Mouse (Mus musculus): Measurements from ENCODE around the gene Gtf2a1l. TPM values are rescaled to one million over a fixed set of nuclear protein-coding genes. Genes with fewer than 3 reads are reported as not detected.

Gtf2a1l gene
- polyA plus RNA-seq, 1 experiment = not detected

GRCm38 (mm10) chr17:88636587-88636986 lies 31.9 kb upstream of the Gtf2a1l start:
- H3K27me3 ChIP-seq (ENCODE audit: control insufficient read depth, insufficient read depth, insufficient read length) = no peaks in the 10 kb centered on the region
- peaks cover 11% of the 10 kb centered on the region for H3K36me3 ChIP-seq (ENCODE audit: control insufficient read depth, insufficient read depth)
- H3K4me3 ChIP-seq = no peak overlapping the region
- H3K4me2 ChIP-seq (ENCODE audit: low read depth) = no peak overlapping the region
- no peak overlapping the region for H3ac ChIP-seq (ENCODE audit: control insufficient read depth, insufficient read length)
- peaks cover 54% of the 10 kb centered on the region for H3K79me2 ChIP-seq (ENCODE audit: control insufficient read depth, insufficient read depth)
- TF ChIP-seq USF1 (IDR thresholded peaks at IDR 0.05; ENCODE audit: low read depth) = no peak
- TF ChIP-seq POLR2A (IDR thresholded peaks at IDR 0.05; ENCODE audit: insufficient read length, low read depth) = no peak
- TF ChIP-seq TCF3 (IDR thresholded peaks at IDR 0.05; ENCODE audit: insufficient read length, low read depth) = no peak
- no peak for TF ChIP-seq POLR2AphosphoS2 (IDR thresholded peaks at IDR 0.05; ENCODE audit: insufficient read length, low read depth)
- no peak for TF ChIP-seq MYOD1 (IDR thresholded peaks at IDR 0.05; ENCODE audit: control insufficient read depth in 1 of 3, insufficient read length in 2 of 3, low read depth in 2 of 3)
- no peak for TF ChIP-seq REST (IDR thresholded peaks at IDR 0.05; ENCODE audit: insufficient read depth, insufficient read length)
- no peak for TF ChIP-seq CEBPB (IDR thresholded peaks at IDR 0.05; ENCODE audit: insufficient read depth, poor library complexity, severe bottlenecking)
- TF ChIP-seq MAX (IDR thresholded peaks at IDR 0.05; ENCODE audit: low read depth) = no peak
- no peak for TF ChIP-seq TCF12 (IDR thresholded peaks at IDR 0.05; ENCODE audit: insufficient read depth, poor library complexity, severe bottlenecking)
- no peak for TF ChIP-seq MYOG (IDR thresholded peaks at IDR 0.05; ENCODE audit: control insufficient read depth in 1 of 3, insufficient read depth in 1 of 3, insufficient read length in 2 of 3, low read depth in 2 of 3)
- no peak for TF ChIP-seq E2F4 (IDR thresholded peaks at IDR 0.05; ENCODE audit: insufficient read depth)
- TF ChIP-seq SRF (IDR thresholded peaks at IDR 0.05; ENCODE audit: control insufficient read depth, insufficient read length, low read depth) = no peak

GRCm38 (mm10) chr17:88641012-88641411 lies 27.4 kb upstream of the Gtf2a1l start:
- H3K27me3 ChIP-seq (ENCODE audit: control insufficient read depth, insufficient read depth, insufficient read length) = no peaks in the 10 kb centered on the region
- peaks cover 11% of the 10 kb centered on the region for H3K36me3 ChIP-seq (ENCODE audit: control insufficient read depth, insufficient read depth)

GRCm38 (mm10) chr17:88641836-88642235 lies 26.6 kb upstream of the Gtf2a1l start:
- Histone ChIP-seq H3K27me3 (ENCODE audit: control insufficient read depth, insufficient read depth, insufficient read length) (no peaks in the 10 kb centered on the region), H3K4me3 (no peak overlapping the region), H3K79me2 (ENCODE audit: control insufficient read depth, insufficient read depth) (peaks cover 9% of the 10 kb centered on the region), H3K4me2 (ENCODE audit: low read depth) (no peak overlapping the region), H3K36me3 (ENCODE audit: control insufficient read depth, insufficient read depth) (peaks cover 11% of the 10 kb centered on the region), H3ac (ENCODE audit: control insufficient read depth, insufficient read length) (no peak overlapping the region)
- no peak for TF ChIP-seq POLR2A (IDR thresholded peaks at IDR 0.05; ENCODE audit: insufficient read length, low read depth)
- no peak for TF ChIP-seq TCF3 (IDR thresholded peaks at IDR 0.05; ENCODE audit: insufficient read length, low read depth)
- TF ChIP-seq USF1 (IDR thresholded peaks at IDR 0.05; ENCODE audit: low read depth) = no peak
- no peak for TF ChIP-seq REST (IDR thresholded peaks at IDR 0.05; ENCODE audit: insufficient read depth, insufficient read length)
- TF ChIP-seq SRF (IDR thresholded peaks at IDR 0.05; ENCODE audit: control insufficient read depth, insufficient read length, low read depth) = no peak

More at GRCm38 (mm10) chr17:88641012-88641411, 27.4 kb upstream of the Gtf2a1l start:
- H3K4me2 ChIP-seq (ENCODE audit: low read depth) = no peak overlapping the region
- H3K79me2 ChIP-seq (ENCODE audit: control insufficient read depth, insufficient read depth) = peaks cover 9% of the 10 kb centered on the region
- no peak overlapping the region for H3ac ChIP-seq (ENCODE audit: control insufficient read depth, insufficient read length)
- no peak for TF ChIP-seq TCF3 (IDR thresholded peaks at IDR 0.05; ENCODE audit: insufficient read length, low read depth)
- no peak overlapping the region for H3K4me3 ChIP-seq

- H3K4me2 ChIP-seq (ENCODE audit: low read depth) = no peak overlapping the region
- H3K36me3 ChIP-seq (ENCODE audit: control insufficient read depth, insufficient read depth) = no peaks in the 10 kb centered on the region
- no peak for TF ChIP-seq USF1 (IDR thresholded peaks at IDR 0.05; ENCODE audit: low read depth)
- H3K27me3 ChIP-seq (ENCODE audit: control insufficient read depth, insufficient read depth, insufficient read length) = no peaks in the 10 kb centered on the region
- no peaks in the 10 kb centered on the region for H3K79me2 ChIP-seq (ENCODE audit: control insufficient read depth, insufficient read depth)
- H3ac ChIP-seq (ENCODE audit: control insufficient read depth, insufficient read length) = no peak overlapping the region
- no peak overlapping the region for H3K4me3 ChIP-seq
Measured at GRCm38 (mm10) chr17:88644876-88645275, 23.6 kb upstream of the Gtf2a1l start.

GRCm38 (mm10) chr17:88645299-88645698 lies 23.2 kb upstream of the Gtf2a1l start:
- Histone ChIP-seq H3K79me2 (ENCODE audit: control insufficient read depth, insufficient read depth) (no peaks in the 10 kb centered on the region), H3K4me3 (no peak overlapping the region), H3ac (ENCODE audit: control insufficient read depth, insufficient read length) (no peak overlapping the region), H3K36me3 (ENCODE audit: control insufficient read depth, insufficient read depth) (no peaks in the 10 kb centered on the region), H3K4me2 (ENCODE audit: low read depth) (no peak overlapping the region), H3K27me3 (ENCODE audit: control insufficient read depth, insufficient read depth, insufficient read length) (no peaks in the 10 kb centered on the region)
- TF ChIP-seq REST (IDR thresholded peaks at IDR 0.05; ENCODE audit: insufficient read depth, insufficient read length) = no peak
- no peak for TF ChIP-seq USF1 (IDR thresholded peaks at IDR 0.05; ENCODE audit: low read depth)
- TF ChIP-seq CEBPB (IDR thresholded peaks at IDR 0.05; ENCODE audit: insufficient read depth, poor library complexity, severe bottlenecking) = peak; percentile 43; the same call in 1 of the 2 replicates
- no peak for TF ChIP-seq POLR2AphosphoS2 (IDR thresholded peaks at IDR 0.05; ENCODE audit: insufficient read length, low read depth)
- no peak for TF ChIP-seq MYOG (IDR thresholded peaks at IDR 0.05; ENCODE audit: control insufficient read depth in 1 of 3, insufficient read depth in 1 of 3, insufficient read length in 2 of 3, low read depth in 2 of 3)
- no peak for TF ChIP-seq TCF12 (IDR thresholded peaks at IDR 0.05; ENCODE audit: insufficient read depth, poor library complexity, severe bottlenecking)
- no peak for TF ChIP-seq POLR2A (IDR thresholded peaks at IDR 0.05; ENCODE audit: insufficient read length, low read depth)

GRCm38 (mm10) chr17:88647149-88647548 lies 21.3 kb upstream of the Gtf2a1l start:
- Histone ChIP-seq H3K79me2 (ENCODE audit: control insufficient read depth, insufficient read depth) (no peaks in the 10 kb centered on the region), H3K36me3 (ENCODE audit: control insufficient read depth, insufficient read depth) (no peaks in the 10 kb centered on the region), H3K4me3 (no peak overlapping the region), H3K27me3 (ENCODE audit: control insufficient read depth, insufficient read depth, insufficient read length) (no peaks in the 10 kb centered on the region), H3ac (ENCODE audit: control insufficient read depth, insufficient read length) (no peak overlapping the region), H3K4me2 (ENCODE audit: low read depth) (no peak overlapping the region)
- no peak for TF ChIP-seq POLR2AphosphoS2 (IDR thresholded peaks at IDR 0.05; ENCODE audit: insufficient read length, low read depth)
- TF ChIP-seq USF1 (IDR thresholded peaks at IDR 0.05; ENCODE audit: low read depth) = no peak
- TF ChIP-seq MYOG (IDR thresholded peaks at IDR 0.05; ENCODE audit: control insufficient read depth in 1 of 3, insufficient read depth in 1 of 3, insufficient read length in 2 of 3, low read depth in 2 of 3) = no peak
- TF ChIP-seq MAX (IDR thresholded peaks at IDR 0.05; ENCODE audit: low read depth) = no peak
- no peak for TF ChIP-seq SRF (IDR thresholded peaks at IDR 0.05; ENCODE audit: control insufficient read depth, insufficient read length, low read depth)
- TF ChIP-seq REST (IDR thresholded peaks at IDR 0.05; ENCODE audit: insufficient read depth, insufficient read length) = no peak
